Mouse (Mus musculus) ZHBTc4 (cell line): Measurements from ENCODE around the gene Sec16a.
A peak's percentile ranks its signal among the peaks of the same experiment; 100 is the strongest.
"Not testable (repeated sequence)": the region's sequence is repeated elsewhere in the genome, so short reads cannot be mapped to it uniquely, and the experiment has no call there.

Experiments
- DNase-seq: peaks from one replicate; pipeline ENCODE4 v3.0.0-alpha.2; 2011; ENCODE audit warnings: low read depth, low spot score

Gene Sec16a

GRCm38 (mm10) chr2:26389154-26389690 is 55.8 kb downstream of the Sec16a start, which contains the start of the genes Entr1 and Pmpca:
Gene Entr1 (minus strand): TSS chr2:26389316.
Gene Pmpca (plus strand): TSS chr2:26389339.
- DNase-seq = peak; percentile 93

DNA sequence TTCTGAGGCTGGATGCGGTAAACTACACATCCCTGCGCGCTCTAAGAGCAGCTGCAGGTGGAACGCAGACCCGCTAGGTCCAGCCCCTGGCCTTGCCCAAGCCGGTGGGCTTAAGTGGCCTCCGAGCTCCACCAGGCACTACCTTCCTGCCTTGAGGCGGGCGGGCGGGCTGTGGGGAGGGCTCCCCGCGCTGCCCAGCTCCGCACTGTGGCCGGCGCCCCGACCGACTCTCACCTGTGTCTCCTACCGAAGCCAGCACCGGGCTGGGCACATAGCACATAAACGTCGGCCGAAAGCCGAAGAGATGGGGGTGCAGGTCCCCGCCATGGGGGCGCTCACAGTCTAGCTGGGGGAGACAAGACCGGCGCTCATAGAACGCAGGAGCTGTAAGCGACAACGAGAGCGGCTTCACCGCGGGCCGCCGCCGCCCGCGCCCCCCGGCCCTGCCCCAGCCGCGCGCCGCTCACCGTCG is 56.3 kb downstream of the Sec16a start:
- DNase-seq = peak; percentile 28

DNA sequence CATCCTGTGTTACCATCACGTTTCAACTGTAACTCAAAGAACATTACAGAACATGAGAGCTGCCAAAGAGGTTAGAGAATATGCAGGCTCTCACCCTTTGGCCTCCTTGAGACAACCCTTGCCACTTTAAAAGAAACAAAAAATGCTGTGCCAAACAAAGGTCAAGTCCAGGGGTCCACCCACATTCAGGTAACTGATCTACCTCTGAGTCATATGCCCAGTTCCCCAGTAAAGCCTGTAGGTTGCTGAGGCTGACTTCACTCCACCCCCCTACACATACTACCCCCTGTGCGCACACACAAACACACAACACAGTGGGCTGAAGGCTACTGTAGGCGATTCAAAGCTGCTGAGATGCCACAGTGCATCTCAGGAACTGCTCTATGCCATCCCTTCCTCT is 57.3 kb downstream of the Sec16a start:
- no peak for DNase-seq

DNA sequence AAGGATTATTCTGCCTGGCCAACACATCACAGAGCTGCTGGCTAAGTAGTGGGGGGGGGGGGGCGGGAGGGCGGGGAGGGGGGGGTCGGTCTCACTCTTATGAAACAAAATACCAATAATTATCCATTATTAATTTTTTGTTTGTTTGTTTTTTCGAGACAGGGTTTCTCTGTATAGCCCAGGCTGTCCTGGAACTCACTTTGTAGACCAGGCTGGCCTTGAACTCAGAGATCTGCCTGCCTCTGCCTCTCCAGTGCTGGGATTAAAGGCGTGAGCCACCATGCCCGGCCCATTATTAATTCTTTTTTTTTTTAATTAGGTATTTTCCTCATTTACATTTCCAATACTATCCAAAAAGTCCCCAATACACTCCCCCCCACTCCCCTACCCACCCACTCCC is 64.1 kb downstream of the Sec16a start:
- not testable (repeated sequence) for DNase-seq

DNA sequence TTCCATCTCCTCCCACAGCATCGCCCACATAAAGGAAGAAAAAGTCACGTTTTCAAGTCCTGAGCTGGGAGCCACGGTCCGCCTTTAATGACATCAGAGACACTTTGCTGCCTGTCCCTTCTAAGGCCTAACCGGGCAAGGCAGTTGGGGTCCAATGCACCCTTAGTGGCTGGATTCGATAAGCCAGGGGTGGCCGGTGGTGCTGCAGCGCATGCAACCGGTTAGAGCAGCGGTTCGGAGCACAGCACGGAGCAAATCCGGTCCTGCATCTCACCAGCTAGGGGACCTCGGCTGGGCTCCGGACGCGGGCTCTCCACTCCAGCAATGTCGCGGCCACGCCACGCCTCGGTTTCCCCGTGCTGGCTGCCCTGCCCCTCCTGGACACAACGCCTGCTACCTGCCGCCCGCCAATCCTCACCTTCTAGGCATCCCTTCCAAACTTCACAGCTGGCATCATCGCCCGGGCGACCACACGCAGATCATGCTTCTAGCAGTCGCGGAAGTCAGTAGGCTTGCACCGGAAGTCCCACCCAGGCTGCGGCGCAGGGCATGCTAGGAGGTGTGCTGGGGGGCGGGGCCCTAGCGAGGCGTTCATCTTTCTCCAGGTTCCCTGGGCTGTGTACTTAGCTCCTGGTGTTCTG is 64.8 kb downstream of the Sec16a start, which contains the start of gene Snapc4:
Snapc4 (minus strand) TSS at position 523 of the 641 bp plus-strand sequence.
- DNase-seq = peak; percentile 95

- DNase-seq = no peak
Observed at GRCm38 (mm10) chr2:26372396-26372795, 72.6 kb downstream of the Sec16a start.

DNA sequence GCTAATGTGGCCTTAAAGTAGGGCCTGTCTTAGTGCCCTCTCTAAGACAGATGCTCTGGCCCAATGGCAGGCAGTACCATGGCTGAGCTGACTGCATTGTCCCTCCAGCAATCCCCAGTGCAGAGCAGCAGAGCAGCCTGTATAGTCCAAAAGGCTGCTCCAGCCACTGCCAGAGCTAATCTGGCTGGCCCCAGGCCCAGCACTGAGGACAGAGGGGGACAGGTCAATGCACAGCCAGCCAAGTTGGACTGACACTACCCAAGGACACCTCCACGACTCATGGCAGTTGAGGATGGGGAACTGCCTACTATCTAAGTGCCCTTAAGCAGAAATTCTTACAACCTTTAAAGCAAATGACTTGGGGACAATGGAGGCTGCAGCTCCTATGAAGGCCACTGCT is 76.4 kb downstream of the Sec16a start:
- no peak for DNase-seq

- DNase-seq = no peak
Observed at GRCm38 (mm10) chr2:26367911-26368310, 77.1 kb downstream of the Sec16a start.

DNA sequence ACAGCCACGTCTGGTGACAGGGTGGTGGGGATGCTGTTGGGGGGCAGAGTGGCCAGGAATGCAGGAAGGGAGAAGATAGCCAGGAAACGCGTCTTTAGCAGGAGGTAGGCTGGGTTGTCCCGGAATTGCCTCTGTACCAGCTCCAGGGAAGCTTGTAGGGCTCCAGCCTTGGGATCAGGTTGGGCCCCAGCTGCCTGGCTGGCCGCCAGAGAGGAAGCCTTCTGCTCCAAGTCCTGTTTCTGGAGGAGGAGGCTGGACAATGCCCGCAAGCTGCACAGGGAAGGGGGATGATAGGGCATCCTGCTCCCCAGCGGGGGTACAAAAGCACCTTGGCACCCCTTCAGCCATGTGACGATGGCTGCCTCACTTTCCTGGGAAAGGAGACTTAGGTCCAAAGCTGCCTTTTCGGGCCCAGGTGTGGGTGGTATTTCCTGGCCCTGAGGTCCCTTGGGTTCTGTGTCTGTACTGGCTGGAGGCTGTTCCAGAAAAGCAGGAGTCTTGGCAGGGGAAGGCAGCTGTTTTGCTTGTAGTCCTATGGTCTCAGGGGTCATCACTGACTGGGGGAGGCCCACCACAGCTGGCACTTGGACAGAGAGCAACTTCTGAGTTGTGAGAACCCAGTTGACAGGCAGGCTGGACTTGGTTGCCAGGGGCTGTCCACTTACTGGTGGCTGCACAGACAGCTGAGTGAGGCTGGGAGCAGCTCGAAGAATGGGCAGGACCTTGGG is 80.1 kb downstream of the Sec16a start:
- DNase-seq = no peak

GRCm38 (mm10) chr2:26363481-26363880 is 81.5 kb downstream of the Sec16a start:
- no peak for DNase-seq

DNA sequence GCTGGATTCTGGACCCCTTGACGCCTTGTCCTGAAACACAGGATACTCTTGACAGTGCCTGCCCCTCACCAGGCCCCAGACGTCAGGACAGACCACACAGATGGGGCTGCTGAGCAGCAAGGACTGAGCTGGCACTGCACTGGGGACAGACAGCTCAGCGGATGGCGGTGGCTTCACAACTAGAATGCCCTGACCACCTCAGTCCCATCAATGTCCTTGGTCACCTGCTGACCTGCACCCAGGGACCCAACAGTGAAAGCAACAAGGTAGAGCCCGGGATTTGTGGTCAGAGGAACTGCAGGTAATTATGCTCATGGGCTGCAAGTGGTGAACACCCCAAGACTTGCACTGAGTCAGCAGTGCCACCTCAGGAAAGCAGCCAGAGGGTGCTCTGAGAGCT is 82.0 kb downstream of the Sec16a start:
- DNase-seq = no peak

- no peak for DNase-seq
Observed at GRCm38 (mm10) chr2:26360772-26361171, 84.2 kb downstream of the Sec16a start, which contains the start of gene Card9. Gene Card9 (minus strand): TSS chr2:26360918.

GRCm38 (mm10) chr2:26359983-26360382 is 85.0 kb downstream of the Sec16a start:
- no peak for DNase-seq
